Mouse (Mus musculus): Measurements from ENCODE around the gene Cntn2.

The Cntn2 gene

GRCm38 (mm10) chr1:132542762-132543306 is at the start of gene Cntn2:
TSS of gene Cntn2 (minus strand) at chr1:132543256.
- DNase-seq = peak; percentile 28 to 35

GRCm38 (mm10) chr1:132592145-132592544 is 49.1 kb upstream of the Cntn2 start:
- no peak for DNase-seq

- DNase-seq = no peak
Observed at GRCm38 (mm10) chr1:132591399-132591930, 48.4 kb upstream of the Cntn2 start.

- DNase-seq = peak; percentile 39 to 65
Observed at GRCm38 (mm10) chr1:132586679-132587201, 43.7 kb upstream of the Cntn2 start.

GRCm38 (mm10) chr1:132585376-132585775 is 42.3 kb upstream of the Cntn2 start:
- DNase-seq = no peak

GRCm38 (mm10) chr1:132582998-132583604 is 40.0 kb upstream of the Cntn2 start:
- DNase-seq = no peak

- no peak for DNase-seq
Observed at GRCm38 (mm10) chr1:132581845-132582839, 39.1 kb upstream of the Cntn2 start.

GRCm38 (mm10) chr1:132580063-132580462 is 37.0 kb upstream of the Cntn2 start:
- DNase-seq = no peak

GRCm38 (mm10) chr1:132576845-132577244 is 33.8 kb upstream of the Cntn2 start:
- DNase-seq = no peak

GRCm38 (mm10) chr1:132572851-132573250 is 29.8 kb upstream of the Cntn2 start:
- no peak for DNase-seq

GRCm38 (mm10) chr1:132571613-132572012 is 28.6 kb upstream of the Cntn2 start:
- DNase-seq = no peak

- DNase-seq = no peak
Observed at GRCm38 (mm10) chr1:132570906-132571305, 27.9 kb upstream of the Cntn2 start.

GRCm38 (mm10) chr1:132570068-132570780 is 27.2 kb upstream of the Cntn2 start:
- DNase-seq = no peak

GRCm38 (mm10) chr1:132569516-132569915 is 26.5 kb upstream of the Cntn2 start:
- DNase-seq = no peak

GRCm38 (mm10) chr1:132567336-132568125 is 24.5 kb upstream of the Cntn2 start:
- DNase-seq = no peak

GRCm38 (mm10) chr1:132565766-132566165 is 22.7 kb upstream of the Cntn2 start:
- no peak for DNase-seq

GRCm38 (mm10) chr1:132564946-132565345 is 21.9 kb upstream of the Cntn2 start:
- no peak for DNase-seq

GRCm38 (mm10) chr1:132562337-132562795 is 19.3 kb upstream of the Cntn2 start:
- no peak for DNase-seq

- peak in 1 of 2 experiments; percentile 35 for DNase-seq
Observed at GRCm38 (mm10) chr1:132560907-132561700, 18.0 kb upstream of the Cntn2 start.

- no peak for DNase-seq
Observed at GRCm38 (mm10) chr1:132559045-132559444, 16.0 kb upstream of the Cntn2 start.
